Mouse (Mus musculus): ENCODE results near the gene Kazn.

DNA sequence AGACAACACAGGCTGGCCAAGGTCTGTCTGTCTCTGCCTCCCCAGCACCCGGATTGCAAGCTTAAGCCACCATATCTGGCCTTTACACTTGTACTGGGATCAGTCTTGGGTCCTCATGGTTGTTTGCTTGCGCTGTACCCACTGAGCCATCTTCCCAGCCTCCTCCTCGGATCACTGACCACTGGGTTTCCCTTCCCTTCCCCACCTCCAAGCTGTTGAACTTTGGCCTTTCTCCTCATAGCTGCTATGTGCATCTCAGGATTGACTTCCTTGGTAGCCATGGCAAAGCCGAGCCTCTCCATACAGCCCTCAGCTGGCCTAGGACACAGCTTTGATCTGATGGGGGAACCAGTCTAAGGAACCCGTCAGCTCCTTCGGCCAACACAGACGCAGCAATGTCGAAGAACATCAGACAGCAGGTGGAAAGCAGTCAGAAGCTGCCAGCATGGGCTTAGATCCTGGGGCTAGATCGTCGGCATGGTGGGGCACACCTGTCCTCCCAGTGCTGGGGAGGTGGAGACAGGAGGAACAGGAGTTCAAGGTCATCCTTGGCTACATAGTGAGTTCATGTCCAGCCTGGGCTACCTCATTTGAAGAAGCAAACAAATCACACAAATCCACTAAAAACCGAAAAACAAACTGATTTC lies 174.5 kb downstream of the Kazn start:
- TF ChIP-seq CTCF (IDR thresholded peaks at IDR 0.05; ENCODE audit: extremely low read depth, insufficient read depth, low read length) (no peak), POLR2A (IDR thresholded peaks at IDR 0.05; ENCODE audit: extremely low read depth, insufficient read depth, low read length) (no peak)

Measured in cortical plate, adult 2 months (tissue).